Comparison of ENCODE assay signal across 9 mouse cellular contexts in the genomic region with DNA sequence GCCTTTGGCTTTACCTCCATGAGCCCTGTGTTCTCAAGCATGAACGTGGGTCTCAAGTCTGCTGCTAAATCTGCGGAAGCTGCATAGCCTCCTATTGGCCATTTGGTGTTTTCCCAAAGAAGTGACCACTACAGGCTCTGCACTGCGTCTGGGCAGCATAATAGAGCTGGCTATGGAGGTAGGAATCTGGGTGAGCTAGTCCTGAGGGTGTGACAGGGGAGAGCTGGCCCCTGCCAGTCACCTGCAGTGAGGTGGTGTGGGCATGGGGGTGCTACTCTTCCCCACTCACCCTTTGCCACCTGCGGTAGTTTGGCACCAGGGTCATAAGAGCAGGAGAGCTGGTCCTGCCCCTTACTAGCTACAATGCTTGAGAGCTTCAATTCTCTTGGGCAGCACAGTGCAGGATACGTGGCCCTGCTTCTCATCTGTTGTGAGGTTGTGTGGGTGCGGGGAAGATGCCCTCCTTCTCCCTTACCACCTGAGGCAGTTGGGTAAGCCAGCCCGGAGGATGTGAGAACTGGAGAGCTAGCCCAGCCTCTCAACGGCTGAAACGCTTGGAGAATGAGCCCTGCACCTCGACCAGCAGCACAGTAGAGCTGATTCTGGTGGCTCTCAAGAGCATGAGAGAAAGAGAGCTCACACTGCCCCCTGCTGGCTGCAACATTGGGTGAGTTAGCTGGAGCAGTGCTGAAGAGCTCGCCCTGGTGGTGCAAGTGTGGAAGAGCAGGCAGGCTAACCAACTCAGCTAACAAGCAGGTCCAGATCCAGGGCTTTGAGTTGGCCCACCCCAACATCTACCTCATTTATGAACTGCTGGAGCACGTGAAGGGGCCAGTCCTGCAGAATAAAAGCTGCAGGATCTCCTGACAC. TPM values are rescaled to one million over a fixed set of nuclear protein-coding genes. Genes with fewer than 3 reads are reported as not detected.
A peak's percentile ranks its signal among the peaks of the same experiment; 100 is the strongest.
DNase-seq lines count a peak whose midpoint lies in the region; ATAC-seq and TF ChIP-seq lines count a peak whose summit lies in the region.
"Had no signal": no experiment of that assay in that cellular context is flagged by ENCODE, and none has a peak within 500 bp of the region (broad histone marks: within the 10 kb centered on the region; RNA-seq: fewer than 3 reads in every experiment).

No protein-coding gene starts in this region.

- H3K27ac ChIP-seq in forebrain, embryonic 11.5 days (ENCODE audit: low read depth, low read length) = no peak overlapping the region
- no peak overlapping the region for H3K27ac ChIP-seq in liver, embryonic 16.5 days (ENCODE audit: low read length)
- H3K27ac ChIP-seq in olfactory bulb, adult 2 months (ENCODE audit: insufficient read depth, low read depth, low read length) = no peak overlapping the region
- H3K27ac ChIP-seq: heart, embryonic 15.5 days had no signal

- H3K9ac ChIP-seq in forebrain, embryonic 11.5 days (ENCODE audit: low read length) = no peak overlapping the region
- H3K9ac ChIP-seq in liver, embryonic 16.5 days (ENCODE audit: low read depth, low read length) = no peak overlapping the region
- H3K9ac ChIP-seq: heart, embryonic 15.5 days had no signal

- intact Hi-C loops in heart, postnatal 10 days (cut with DNase I) = loop anchor here (2.0 to 5.0 kb wide), 4 partner anchors 45 to 218 kb away; partner anchors contain the start of gene Snapin

- H3K27me3 ChIP-seq in E14TG2a.4 (ENCODE audit: insufficient read depth, low read length) = peaks cover 9% of the 10 kb centered on the region
- H3K27me3 ChIP-seq in forebrain, embryonic 11.5 days (ENCODE audit: control insufficient read depth, insufficient read depth, low read length) = no peaks in the 10 kb centered on the region
- no peaks in the 10 kb centered on the region for H3K27me3 ChIP-seq in liver, embryonic 16.5 days (ENCODE audit: control insufficient read depth, insufficient read depth, low read depth, low read length)
- H3K27me3 ChIP-seq: heart, embryonic 15.5 days had no signal

- no peaks in the 10 kb centered on the region for H3K9me3 ChIP-seq in E14TG2a.4 (ENCODE audit: low read length)
- H3K9me3 ChIP-seq in forebrain, embryonic 11.5 days (ENCODE audit: control insufficient read depth, low read length) = no peaks in the 10 kb centered on the region
- H3K9me3 ChIP-seq in liver, embryonic 16.5 days (replicated peaks; ENCODE audit: control insufficient read depth, low read length) = no peaks in the 10 kb centered on the region
- H3K9me3 ChIP-seq: heart, embryonic 15.5 days had no signal

- no peak for TF ChIP-seq POLR2A in olfactory bulb, adult 2 months (IDR thresholded peaks at IDR 0.05; ENCODE audit: insufficient read depth, low read depth, low read length)

- H3K4me1 ChIP-seq in E14TG2a.4 (replicated peaks; ENCODE audit: low read depth, low read length) = peaks cover 3% of the 10 kb centered on the region; the same call in 1 of the 2 replicates
- H3K4me1 ChIP-seq in forebrain, embryonic 11.5 days (replicated peaks; ENCODE audit: control insufficient read depth, insufficient read depth, low read length) = no peaks in the 10 kb centered on the region
- H3K4me1 ChIP-seq in liver, embryonic 16.5 days (ENCODE audit: control insufficient read depth, low read depth, low read length) = no peaks in the 10 kb centered on the region
- peaks cover 10% of the 10 kb centered on the region for H3K4me1 ChIP-seq in olfactory bulb, adult 2 months (ENCODE audit: control insufficient read depth, insufficient read depth, low read length)
- H3K4me1 ChIP-seq: heart, embryonic 15.5 days had no signal

- 48% methylated on average over 12 of the region's 12 CpGs for WGBS in forebrain, embryonic 11.5 days
- 36% methylated on average over 12 of the region's 12 CpGs for whole genome bisulfite sequencing in liver, embryonic 16.5 days (ENCODE audit: insufficient replicate concordance)
- 46% methylated on average over 12 of the region's 12 CpGs for WGBS in olfactory bulb, adult 2 months

- H3K4me2 ChIP-seq in forebrain, embryonic 11.5 days (ENCODE audit: low read depth, low read length, severe bottlenecking) = no peak overlapping the region
- no peak overlapping the region for H3K4me2 ChIP-seq in liver, embryonic 16.5 days (ENCODE audit: low read depth, low read length)
- H3K4me2 ChIP-seq: heart, embryonic 15.5 days had no signal

- ATAC-seq in forebrain, embryonic 11.5 days (replicated peaks; ENCODE audit: low FRiP score) = peak; percentile 53; the same call in 1 of the 2 replicates
- ATAC-seq in liver, embryonic 16.5 days (ENCODE audit: low read depth) = peak; percentile 19; the same call in 1 of the 2 replicates

- DNase-seq in c-Kit-negative CD71-positive TER-119-positive erythroid progenitor cells, embryonic 14.5 days (ENCODE audit: low read depth, low spot score) = peak; percentile 42
- DNase-seq in forebrain, embryonic 11.5 days (ENCODE audit: low spot score) = peak; percentile 88
- DNase-seq in heart, postnatal 10 days = peak; percentile 79 to 91
- peak; percentile 80 to 96 for DNase-seq in kidney, postnatal 36 days
- DNase-seq in thymus, adult 18-20 months = peak; percentile 48 to 60

- H3K4me3 ChIP-seq in E14TG2a.4 (replicated peaks; ENCODE audit: low read length) = no peak overlapping the region
- H3K4me3 ChIP-seq in forebrain, embryonic 11.5 days (ENCODE audit: low read depth, low read length) = no peak overlapping the region
- H3K4me3 ChIP-seq in liver, embryonic 16.5 days (ENCODE audit: low read depth, low read length) = no peak overlapping the region
- H3K4me3 ChIP-seq in olfactory bulb, adult 2 months (ENCODE audit: insufficient read depth, low read depth, low read length) = no peak overlapping the region
- H3K4me3 ChIP-seq: heart, embryonic 15.5 days had no signal

- TF ChIP-seq CTCF in E14TG2a.4 (conservative IDR thresholded peaks at IDR 0.05; ENCODE audit: low read length) = peak; percentile 96
- peak; percentile 97 for TF ChIP-seq CTCF in olfactory bulb, adult 2 months (IDR thresholded peaks at IDR 0.05; ENCODE audit: insufficient read depth, low read depth, low read length)

- H3K36me3 ChIP-seq in E14TG2a.4 (ENCODE audit: insufficient read depth, low read length) = no peaks in the 10 kb centered on the region
- H3K36me3 ChIP-seq in forebrain, embryonic 11.5 days (ENCODE audit: control insufficient read depth, insufficient read depth, low read length) = no peaks in the 10 kb centered on the region
- no peaks in the 10 kb centered on the region for H3K36me3 ChIP-seq in liver, embryonic 16.5 days (ENCODE audit: control insufficient read depth, insufficient read depth)
- H3K36me3 ChIP-seq: heart, embryonic 15.5 days had no signal

RNA-seq across cellular contexts. Expression of gene S100a9, which starts 14.3 kb away (rescaled TPM):
- polyA plus RNA-seq in forebrain, embryonic 11.5 days (2014; fragmentation: Nextera tagmentation; extraction: Ambion mirVana) = 1.6 and 2.9 TPM in 2 replicates
- 1 to 10 TPM; 5.2 to 6.7 TPM for total RNA-seq in heart, postnatal 10 days (2021)
- polyA plus RNA-seq in liver, embryonic 16.5 days (2015; fragmentation: Nextera tagmentation; extraction: Ambion mirVana) = 1,737 and 1,805 TPM in 2 replicates
- polyA plus RNA-seq in olfactory bulb, adult 2 months (2012; ENCODE audit: insufficient read depth, insufficient read length, low replicate concordance, missing spikeins) = not detected in 2 replicates

RNA-seq across cellular contexts. Expression of gene Pglyrp4, which starts 16.9 kb away (rescaled TPM):
- not detected in 2 replicates for polyA plus RNA-seq in forebrain, embryonic 11.5 days (2014; fragmentation: Nextera tagmentation; extraction: Ambion mirVana)
- not detected for total RNA-seq in heart, postnatal 10 days (2021)
- polyA plus RNA-seq in liver, embryonic 16.5 days (2015; fragmentation: Nextera tagmentation; extraction: Ambion mirVana) = 0.06 TPM in 1 of 2 replicates, not detected in the other
- not detected in 2 replicates for polyA plus RNA-seq in olfactory bulb, adult 2 months (2012; ENCODE audit: insufficient read depth, insufficient read length, low replicate concordance, missing spikeins)
- polyA plus RNA-seq: heart, embryonic 15.5 days had no signal

RNA-seq across cellular contexts. Expression of gene S100a8, which starts 41.0 kb away (rescaled TPM):
- 3.6 and 6.9 TPM in 2 replicates for polyA plus RNA-seq in forebrain, embryonic 11.5 days (2014; fragmentation: Nextera tagmentation; extraction: Ambion mirVana)
- 1 to 10 TPM; 3.7 to 4.7 TPM for total RNA-seq in heart, postnatal 10 days (2021)
- polyA plus RNA-seq in liver, embryonic 16.5 days (2015; fragmentation: Nextera tagmentation; extraction: Ambion mirVana) = 2,698 and 2,791 TPM in 2 replicates
- not detected in 2 replicates for polyA plus RNA-seq in olfactory bulb, adult 2 months (2012; ENCODE audit: insufficient read depth, insufficient read length, low replicate concordance, missing spikeins)

RNA-seq across cellular contexts. Expression of gene S100a7a, which starts 56.0 kb away (rescaled TPM):
- polyA plus RNA-seq in forebrain, embryonic 11.5 days (2014; fragmentation: Nextera tagmentation; extraction: Ambion mirVana) = not detected in 2 replicates
- under 1 TPM in 1 of 2 experiments, not detected in 1; 0.20 TPM for total RNA-seq in heart, postnatal 10 days (2021)
- polyA plus RNA-seq in liver, embryonic 16.5 days (2015; fragmentation: Nextera tagmentation; extraction: Ambion mirVana) = 0.06 TPM in 1 of 2 replicates, not detected in the other
- not detected in 2 replicates for polyA plus RNA-seq in olfactory bulb, adult 2 months (2012; ENCODE audit: insufficient read depth, insufficient read length, low replicate concordance, missing spikeins)
- polyA plus RNA-seq: heart, embryonic 15.5 days had no signal

Comparison
In these comparisons a context has a peak if more than half of its experiments do, and no peak if none do; other contexts are left out.
1. RNA of gene S100a9, which starts 14.3 kb away (polyA plus RNA-seq): 1,737 to 1,805 TPM in liver, embryonic 16.5 days; 1.6 to 2.9 TPM in forebrain, embryonic 11.5 days and not detected in olfactory bulb, adult 2 months; every median in the first group is over 100 times any median in the second.
2. RNA of gene S100a8, which starts 41.0 kb away (polyA plus RNA-seq): 2,698 to 2,791 TPM in liver, embryonic 16.5 days; 3.6 to 6.9 TPM in forebrain, embryonic 11.5 days and not detected in olfactory bulb, adult 2 months; every median in the first group is over 100 times any median in the second.
3. Peak in every context shown above with its lines, with median percentiles within 50 percentile points of each other: DNase-seq.